Mouse (Mus musculus) megakaryocyte, embryonic 14.5 days (primary cell): ENCODE results near the gene 1700029F12Rik. TPM values are rescaled to one million over a fixed set of nuclear protein-coding genes. Genes with fewer than 3 reads are reported as not detected.

Experiments
- H3K27me3 ChIP-seq: replicated peaks from 2 replicates; pipeline ENCODE3; 2012; ENCODE audit warnings: inconsistent platforms
- H3K36me3 ChIP-seq: replicated peaks from 2 replicates; pipeline ENCODE3; 2012; ENCODE audit warnings: low read length, inconsistent platforms, mixed read lengths
- H3K4me1 ChIP-seq: 2 replicates; pipeline ENCODE4 v1.6.1; 2012; ENCODE audit warnings: inconsistent platforms
- H3K4me3 ChIP-seq: replicated peaks from 2 replicates; pipeline ENCODE3; 2012; ENCODE audit warnings: moderate library complexity, mild to moderate bottlenecking, inconsistent platforms
- H3K9me3 ChIP-seq: 2 replicates; pipeline ENCODE4 v1.6.1; 2012; ENCODE audit warnings: inconsistent platforms
- FLI1 ChIP-seq: IDR thresholded peaks from 2 replicates; pipeline ENCODE4 v1.6.1; 2012; ENCODE audit warnings: low read length, inconsistent platforms, mixed read lengths
- GATA1 ChIP-seq: IDR thresholded peaks from 3 replicates; pipeline ENCODE4 v1.6.1; 2012; ENCODE audit warnings: mixed read lengths, low read length, inconsistent platforms, borderline replicate concordance
- polyA plus RNA-seq: library from polyadenylated mRNA; stranded (reverse); fragments of >175 nt; gene quantifications from 2 replicates; pipeline ENCODE4 v1.2.3, GENCODE M21; 2012; ENCODE audit warnings: low replicate concordance; ENCODE audit not compliant: insufficient read depth

The 1700029F12Rik gene
- polyA plus RNA-seq, 1 experiment, result not detected

DNA sequence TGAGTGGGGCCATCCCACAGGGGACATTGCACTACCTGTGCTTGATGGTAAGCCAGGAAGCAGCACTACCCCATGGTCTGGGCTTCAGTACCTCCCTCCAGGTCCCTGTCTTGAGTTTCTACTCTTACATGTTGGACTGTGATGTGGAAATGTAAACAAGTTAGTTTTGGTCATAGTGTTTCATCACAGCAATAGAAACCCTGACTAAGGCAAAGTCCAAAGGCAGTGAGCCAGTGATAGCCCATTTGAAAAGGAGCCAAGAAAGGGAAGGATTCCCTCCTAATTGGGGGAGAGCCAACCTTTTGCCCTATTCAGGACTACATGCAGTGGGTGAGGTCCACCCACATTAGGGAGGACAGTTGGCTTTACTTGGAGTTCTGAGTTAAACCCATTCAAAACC, 53.6 kb downstream of the 1700029F12Rik start:
- Histone ChIP-seq H3K36me3 (no peaks in the 10 kb centered on the region), H3K4me1 (peaks cover 27% of the 10 kb centered on the region), H3K27me3 (peaks cover 65% of the 10 kb centered on the region), H3K9me3 (peaks cover 5% of the 10 kb centered on the region; the same call in 1 of the 2 replicates), H3K4me3 (no peak overlapping the region)
- no peak for TF ChIP-seq GATA1
- TF ChIP-seq FLI1, result no peak

GRCm38 (mm10) chr13:96976986-96977595, 57.1 kb downstream of the 1700029F12Rik start:
- H3K9me3 ChIP-seq, result peaks cover 11% of the 10 kb centered on the region; the same call in 1 of the 2 replicates
- no peaks in the 10 kb centered on the region for H3K36me3 ChIP-seq
- peaks cover 4% of the 10 kb centered on the region; the same call in 1 of the 2 replicates for H3K4me1 ChIP-seq
- TF ChIP-seq FLI1 (no peak), GATA1 (no peak)
- H3K27me3 ChIP-seq, result peaks cover 47% of the 10 kb centered on the region
- no peak overlapping the region for H3K4me3 ChIP-seq

DNA sequence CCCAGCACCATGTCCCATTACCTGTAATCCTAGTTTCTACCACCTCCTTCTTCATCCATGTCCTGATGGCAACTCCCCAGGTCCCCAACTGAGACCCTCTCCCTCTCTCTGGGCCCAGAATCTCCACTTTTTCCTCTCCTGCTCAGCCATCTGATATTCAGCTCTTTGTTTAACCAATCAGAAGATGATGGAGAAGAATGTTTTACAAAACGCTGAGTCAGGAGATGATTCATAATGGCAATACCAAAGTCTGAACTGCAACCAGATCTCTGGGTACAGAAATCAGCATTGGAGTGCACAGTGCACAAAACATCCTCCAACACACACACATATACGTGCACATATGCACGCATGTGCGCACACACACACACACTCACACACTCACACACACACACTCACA, 60.8 kb downstream of the 1700029F12Rik start:
- TF ChIP-seq GATA1, result no peak
- peaks cover 26% of the 10 kb centered on the region for H3K9me3 ChIP-seq
- H3K27me3 ChIP-seq, result peaks cover 35% of the 10 kb centered on the region
- no peaks in the 10 kb centered on the region for H3K36me3 ChIP-seq
- H3K4me1 ChIP-seq, result peaks cover 7% of the 10 kb centered on the region; the same call in 1 of the 2 replicates
- no peak overlapping the region for H3K4me3 ChIP-seq

Other genes with a start within 250 kb of the 1700029F12Rik start
- gene Gcnt4, start 109.7 kb downstream of the 1700029F12Rik start, polyA plus RNA-seq, result not detected in 2 replicates
- 0.25 TPM in 1 of 2 replicates, not detected in the other for gene Fam169a, start 32.9 kb upstream of the 1700029F12Rik start, polyA plus RNA-seq
- 0.32 TPM in 1 of 2 replicates, not detected in the other for gene Gm6169, start 64.9 kb upstream of the 1700029F12Rik start, polyA plus RNA-seq
- 2.1 and 10.8 TPM in 2 replicates for gene Gfm2, start 103.6 kb upstream of the 1700029F12Rik start, polyA plus RNA-seq
- gene Nsa2, start 103.6 kb upstream of the 1700029F12Rik start, polyA plus RNA-seq, result 4.6 and 17.8 TPM in 2 replicates
- gene Hexb, start 164.0 kb upstream of the 1700029F12Rik start, polyA plus RNA-seq, result 9.3 and 23.5 TPM in 2 replicates
- 1.0 and 1.2 TPM in 2 replicates for gene Enc1, start 206.7 kb upstream of the 1700029F12Rik start, polyA plus RNA-seq